Mouse (Mus musculus) CH12.LX (cell line): ENCODE measurements around the gene Dlg2. TPM values are rescaled to one million over a fixed set of nuclear protein-coding genes. Genes with fewer than 3 reads are reported as not detected.

Source experiments
- DNase-seq: peaks from one replicate; pipeline ENCODE4 v3.0.0-alpha.2; 2013; ENCODE audit errors: extremely low read depth
- H3K27ac ChIP-seq: 2 replicates; pipeline ENCODE4 v1.5.1; 2012; ENCODE audit warnings: low read depth, mild to moderate bottlenecking, control low read depth, moderate library complexity; ENCODE audit not compliant: insufficient read depth
- H3K27me3 ChIP-seq: replicated peaks from 2 replicates; pipeline ENCODE3; 2012; ENCODE audit warnings: inconsistent platforms
- H3K36me3 ChIP-seq, 2 experiments: replicated peaks in 1 of 2; 2 replicates each; pipeline versions ENCODE3 to v1.6.1; 2012; ENCODE audit warnings: inconsistent platforms in 1 of 2, low read length in 1 of 2, mild to moderate bottlenecking in 1 of 2, mixed read lengths in 1 of 2, moderate library complexity in 1 of 2; ENCODE audit not compliant: control insufficient read depth in 1 of 2, insufficient read depth in 1 of 2
- H3K4me1 ChIP-seq, 2 experiments: 2 replicates each; pipeline ENCODE4 v1.6.1; 2012; ENCODE audit warnings: inconsistent platforms in 1 of 2, moderate library complexity in 1 of 2; ENCODE audit not compliant: insufficient read depth in 2 of 2, control insufficient read depth in 1 of 2
- H3K4me2 ChIP-seq: 2 replicates; pipeline ENCODE4 v1.6.1; 2012; ENCODE audit warnings: low read depth, mild to moderate bottlenecking, control low read depth; ENCODE audit not compliant: poor library complexity, insufficient read depth, severe bottlenecking
- H3K4me3 ChIP-seq, 3 experiments: fragments of 150-350 bp in 1 of 3; sonication (generic) in 1 of 3; replicated peaks in 1 of 3; 2 replicates each; pipeline versions ENCODE3 to v1.5.1; 2011 to 2012; ENCODE audit warnings: low read depth in 2 of 3, low read length in 2 of 3, mild to moderate bottlenecking in 2 of 3, moderate library complexity in 2 of 3, control low read depth in 1 of 3, improper control_type of control experiment in 1 of 3, inconsistent platforms in 1 of 3, mixed read lengths in 1 of 3; ENCODE audit not compliant: poor library complexity in 1 of 3
- H3K79me2 ChIP-seq: replicated peaks from 2 replicates; pipeline ENCODE4 v1.6.1; 2012; ENCODE audit warnings: mild to moderate bottlenecking, moderate library complexity; ENCODE audit not compliant: control insufficient read depth, poor library complexity, insufficient read depth, severe bottlenecking; ENCODE audit errors: extremely low read depth
- H3K9ac ChIP-seq: 2 replicates; pipeline ENCODE4 v1.6.1; 2012; ENCODE audit warnings: low read depth, mild to moderate bottlenecking, control low read depth, moderate library complexity; ENCODE audit not compliant: insufficient read depth
- H3K9me3 ChIP-seq: replicated peaks from 2 replicates; pipeline ENCODE3; 2012; ENCODE audit warnings: low read length, inconsistent platforms, mixed read lengths
- ELF1 ChIP-seq: IDR thresholded peaks from 2 replicates; pipeline ENCODE4 v1.6.1; 2014; ENCODE audit warnings: low read depth, mild to moderate bottlenecking, inconsistent platforms, low read length, improper control_type of control experiment
- EP300 ChIP-seq: IDR thresholded peaks from 2 replicates; pipeline ENCODE4 v1.6.1; 2011; ENCODE audit warnings: low read length, improper control_type of control experiment
- ETS1 ChIP-seq: conservative IDR thresholded peaks from 2 replicates; pipeline ENCODE4 v1.6.1; 2012; ENCODE audit warnings: low read depth, mild to moderate bottlenecking, inconsistent platforms, low read length, improper control_type of control experiment, moderate library complexity
- GABPA ChIP-seq: IDR thresholded peaks from 2 replicates; pipeline ENCODE4 v1.6.1; 2012; ENCODE audit warnings: low read depth, low read length, improper control_type of control experiment, inconsistent platforms; ENCODE audit not compliant: insufficient replicate concordance
- HCFC1 ChIP-seq: IDR thresholded peaks from 2 replicates; pipeline ENCODE4 v1.6.1; 2012; ENCODE audit warnings: low read depth, mild to moderate bottlenecking, inconsistent platforms, low read length, improper control_type of control experiment
- IRF4 ChIP-seq: IDR thresholded peaks from 2 replicates; pipeline ENCODE4 v1.6.1; 2014; ENCODE audit warnings: low read depth, mild to moderate bottlenecking, inconsistent platforms, low read length, improper control_type of control experiment
- JUND ChIP-seq: conservative IDR thresholded peaks from 2 replicates; pipeline ENCODE4 v1.6.1; 2011; ENCODE audit warnings: low read depth, low read length, improper control_type of control experiment
- MAFK ChIP-seq: IDR thresholded peaks from 2 replicates; pipeline ENCODE4 v1.6.1; 2011; ENCODE audit warnings: low read length, improper control_type of control experiment; ENCODE audit not compliant: insufficient replicate concordance
- MAX ChIP-seq: IDR thresholded peaks from 2 replicates; pipeline ENCODE4 v1.6.1; 2011; ENCODE audit warnings: low read length, improper control_type of control experiment
- NELFE ChIP-seq: IDR thresholded peaks from 2 replicates; pipeline ENCODE4 v1.6.1; 2011; ENCODE audit warnings: low read depth, low read length, improper control_type of control experiment
- PAX5 ChIP-seq: IDR thresholded peaks from 2 replicates; pipeline ENCODE4 v1.6.1; 2012; ENCODE audit warnings: low read length, inconsistent platforms, mixed read lengths
- POLR2A ChIP-seq: IDR thresholded peaks from 2 replicates; pipeline ENCODE4 v1.6.1; 2011; ENCODE audit warnings: low read depth, mild to moderate bottlenecking, improper control_type of control experiment, low read length
- POLR2AphosphoS2 ChIP-seq: IDR thresholded peaks from 2 replicates; pipeline ENCODE4 v1.6.1; 2011; ENCODE audit warnings: low read depth, low read length, improper control_type of control experiment
- RAD21 ChIP-seq: IDR thresholded peaks from 2 replicates; pipeline ENCODE4 v1.6.1; 2011; ENCODE audit warnings: low read depth, mild to moderate bottlenecking, low read length, improper control_type of control experiment, moderate library complexity
- RCOR1 ChIP-seq: conservative IDR thresholded peaks from 2 replicates; pipeline ENCODE4 v1.6.1; 2012; ENCODE audit warnings: low read depth, mild to moderate bottlenecking, inconsistent platforms, low read length, improper control_type of control experiment
- TBP ChIP-seq: conservative IDR thresholded peaks from 2 replicates; pipeline ENCODE4 v1.6.1; 2011; ENCODE audit warnings: low read depth, low read length, improper control_type of control experiment
- TCF12 ChIP-seq: IDR thresholded peaks from 2 replicates; pipeline ENCODE4 v1.6.1; 2014; ENCODE audit warnings: low read depth, mild to moderate bottlenecking, inconsistent platforms, low read length, improper control_type of control experiment
- USF1 ChIP-seq: IDR thresholded peaks from 2 replicates; pipeline ENCODE4 v1.6.1; 2014; ENCODE audit warnings: low read depth, mild to moderate bottlenecking, inconsistent platforms, low read length, improper control_type of control experiment
- USF2 ChIP-seq: conservative IDR thresholded peaks from 2 replicates; pipeline ENCODE4 v1.6.1; 2011; ENCODE audit warnings: low read depth, low read length, improper control_type of control experiment
- ZC3H11A ChIP-seq: IDR thresholded peaks from 2 replicates; pipeline ENCODE4 v1.6.1; 2012; ENCODE audit warnings: low read depth, mild to moderate bottlenecking, inconsistent platforms, low read length, improper control_type of control experiment
- ZKSCAN1 ChIP-seq: IDR thresholded peaks from 2 replicates; pipeline ENCODE4 v1.6.1; 2012; ENCODE audit warnings: low read depth, inconsistent platforms, low read length, improper control_type of control experiment, borderline replicate concordance
- ZMIZ1 ChIP-seq: IDR thresholded peaks from 2 replicates; pipeline ENCODE4 v1.6.1; 2012; ENCODE audit warnings: low read depth, mild to moderate bottlenecking, inconsistent platforms, low read length, improper control_type of control experiment
- ZNF384 ChIP-seq: IDR thresholded peaks from 2 replicates; pipeline ENCODE4 v1.6.1; 2012; ENCODE audit warnings: low read depth, low read length, improper control_type of control experiment, inconsistent platforms
- dilution Hi-C: fragments of 300-500 bp; cut with MboI; formaldehyde crosslinking; loops from 2 replicates; pipeline ENCODE4 v1.14.3; 2020; ENCODE audit warnings: low sequenced_read_pairs; ENCODE audit not compliant: extremely low pct_unique_long_range_greater_than_20kb, extremely low pct_ligation_motif_present
- in situ Hi-C: fragments of 300-500 bp; cut with MboI; formaldehyde crosslinking; loops from 3 replicates; pipeline ENCODE4 v1.14.3; 2019; ENCODE audit warnings: low sequenced_read_pairs, low pct_ligation_motif_present, low pct_unique_long_range_greater_than_20kb, mixed read lengths
- polyA plus RNA-seq: library from polyadenylated mRNA; unstranded; fragments of >175 nt; gene quantifications from 2 replicates; pipeline ENCODE4 v1.2.1, GENCODE M21; 2012; ENCODE audit warnings: low read depth; ENCODE audit not compliant: insufficient read length
- total RNA-seq, 2 experiments: library from RNA; depleted of rRNA; stranded (reverse); fragments of 300-350 nt in 1 of 2; fragments of >200 nt in 1 of 2; gene quantifications; 2 replicates each; pipeline ENCODE4 v1.2.3; 2012 to 2014

The Dlg2 gene
- total and polyA plus RNA-seq, 3 experiments, result 0.36 TPM; not detected in 2

- DNase-seq, result no peak
- no peaks in the 10 kb centered on the region for H3K27me3 ChIP-seq
- H3K9me3 ChIP-seq, result no peaks in the 10 kb centered on the region
- no peaks in the 10 kb centered on the region for H3K79me2 ChIP-seq
- H3K4me3 ChIP-seq, result no peak overlapping the region
- TF ChIP-seq IRF4, result no peak
- no peak for TF ChIP-seq TCF12
- no peak for TF ChIP-seq MAX
- no peak for TF ChIP-seq GABPA
- no peak for TF ChIP-seq PAX5
- no peak for TF ChIP-seq POLR2AphosphoS2
- no peak for TF ChIP-seq ZMIZ1
- TF ChIP-seq ZNF384, result no peak
- dilution Hi-C loops (no loop called here), in situ Hi-C loops (no loop called here)
- no peak overlapping the region for H3K9ac ChIP-seq
- H3K36me3 ChIP-seq, result no peaks in the 10 kb centered on the region
- H3K4me1 ChIP-seq, result no peaks in the 10 kb centered on the region
- no peak overlapping the region for H3K27ac ChIP-seq
- H3K4me2 ChIP-seq, result no peak overlapping the region
Measured at GRCm38 (mm10) chr7:90588318-90588717, 111.8 kb downstream of the Dlg2 start.

- H3K4me2 ChIP-seq, result no peak overlapping the region
- no peak for DNase-seq
- H3K4me1 ChIP-seq, result no peaks in the 10 kb centered on the region
- no peaks in the 10 kb centered on the region for H3K9me3 ChIP-seq
- in situ Hi-C loops, result no loop called here
- no peaks in the 10 kb centered on the region for H3K27me3 ChIP-seq
- no peak for TF ChIP-seq USF1
- no peak for TF ChIP-seq JUND
- no peak for TF ChIP-seq MAFK
- no peak for TF ChIP-seq POLR2A
- no peak for TF ChIP-seq RCOR1
- TF ChIP-seq ZKSCAN1, result no peak
- TF ChIP-seq ZMIZ1, result no peak
- no peak for TF ChIP-seq ETS1
- no peak for TF ChIP-seq USF2
- TF ChIP-seq PAX5, result no peak
- no peak for TF ChIP-seq HCFC1
- TF ChIP-seq NELFE, result no peak
- no peak for TF ChIP-seq RAD21
- no peak for TF ChIP-seq TBP
- no peak for TF ChIP-seq TCF12
- no peak for TF ChIP-seq EP300
- no peak for TF ChIP-seq GABPA
- TF ChIP-seq ZC3H11A, result no peak
- TF ChIP-seq ZNF384, result no peak
- no peak for TF ChIP-seq ELF1
- no peaks in the 10 kb centered on the region for H3K36me3 ChIP-seq
- no peak overlapping the region for H3K4me3 ChIP-seq
- dilution Hi-C loops, result no loop called here
- no peaks in the 10 kb centered on the region for H3K79me2 ChIP-seq
- no peak overlapping the region for H3K9ac ChIP-seq
- no peak overlapping the region for H3K27ac ChIP-seq
Measured at GRCm38 (mm10) chr7:90609764-90610163, 133.3 kb downstream of the Dlg2 start.
